16 mouse cellular contexts compared by ENCODE assay signal in the genomic region with DNA sequence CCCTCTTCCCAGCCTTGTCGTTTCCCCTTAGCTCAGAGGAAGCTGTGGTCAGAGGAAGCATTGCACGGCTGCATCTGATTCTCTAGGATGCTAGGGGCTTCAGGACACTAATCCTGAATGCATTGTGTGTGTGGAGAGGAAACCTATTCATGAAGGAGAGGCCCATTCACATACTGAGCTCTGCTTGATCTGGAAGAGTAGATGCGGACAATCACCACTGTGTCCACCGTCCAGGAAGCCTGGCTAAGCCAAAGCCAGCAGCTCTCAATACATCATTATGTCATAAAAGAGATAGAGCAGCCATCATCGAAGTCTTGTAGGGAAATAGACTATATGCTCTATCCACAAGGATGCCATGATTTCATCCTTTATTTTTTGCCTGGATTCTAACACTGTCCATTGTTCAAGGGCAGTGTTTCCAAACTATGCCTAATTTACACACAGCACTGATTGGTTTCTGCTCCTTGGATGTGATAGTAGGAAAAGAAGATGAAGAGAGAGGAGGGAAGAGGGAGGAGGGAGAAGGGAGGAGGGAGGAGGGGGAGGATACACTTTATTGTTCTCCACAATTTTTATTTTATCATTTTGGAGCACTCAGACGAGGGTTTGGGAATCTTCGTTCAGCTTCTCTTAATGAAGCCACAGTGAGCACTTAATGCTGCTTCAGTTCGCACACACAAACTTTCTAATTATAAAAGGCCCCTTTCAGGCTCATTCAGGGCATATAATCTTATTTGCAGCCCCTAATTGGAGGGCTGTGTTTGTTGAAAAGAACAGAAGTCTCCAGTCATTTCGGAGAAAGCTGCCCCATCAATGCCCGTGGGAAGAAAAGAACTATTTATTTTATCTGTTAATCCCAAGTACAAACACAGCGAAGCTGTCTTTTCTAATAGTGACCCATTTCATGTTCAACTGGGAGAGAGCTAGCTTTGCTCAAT.
A peak's percentile ranks its signal among the peaks of the same experiment; 100 is the strongest.
DNase-seq lines count a peak whose midpoint lies in the region; ATAC-seq lines count a peak whose summit lies in the region.
"Had no signal": no experiment of that assay in that cellular context is flagged by ENCODE, and none has a peak within 500 bp of the region (broad histone marks: within the 10 kb centered on the region; RNA-seq: fewer than 3 reads in every experiment).

No protein-coding gene starts in this region.

- H3K27ac ChIP-seq in embryonic facial prominence, embryonic 11.5 days (replicated peaks; ENCODE audit: low read depth, low read length), result no peak overlapping the region
- H3K27ac ChIP-seq in embryonic facial prominence, embryonic 10.5 days (replicated peaks), result no peak overlapping the region
- H3K27ac ChIP-seq in midbrain, embryonic 12.5 days (replicated peaks), result peak overlapping the region; percentile 27; the same call in 1 of the 2 replicates
- H3K27ac ChIP-seq: heart, embryonic 13.5 days; lung, embryonic 15.5 days; stomach, postnatal 0 days had no signal

- H3K4me1 ChIP-seq in embryonic facial prominence, embryonic 11.5 days (ENCODE audit: control insufficient read depth, insufficient read depth, low read length), result no peaks in the 10 kb centered on the region
- 0 out of 2 replicates have a peak, but pooled peaks cover 3% of the 10 kb centered on the region for H3K4me1 ChIP-seq in embryonic facial prominence, embryonic 10.5 days
- peaks cover 15% of the 10 kb centered on the region for H3K4me1 ChIP-seq in midbrain, embryonic 12.5 days
- H3K4me1 ChIP-seq: heart, embryonic 13.5 days; lung, embryonic 15.5 days had no signal

- ATAC-seq in embryonic facial prominence, embryonic 11.5 days (replicated peaks; ENCODE audit: insufficient number of reproducible peaks, low FRiP score, low TSS enrichment, low read depth), result no peak
- ATAC-seq in midbrain, embryonic 12.5 days (ENCODE audit: low FRiP score, low read depth), result peak; percentile 70
- no peak for ATAC-seq in activated CD4-positive, CD25-positive, alpha-beta regulatory T cell, adult 4 months
- ATAC-seq: intestine, postnatal 0 days had no signal

- H3K36me3 ChIP-seq in embryonic facial prominence, embryonic 11.5 days (replicated peaks; ENCODE audit: control insufficient read depth, insufficient read depth, low read depth, low read length), result no peaks in the 10 kb centered on the region
- H3K36me3 ChIP-seq in embryonic facial prominence, embryonic 10.5 days (replicated peaks), result no peaks in the 10 kb centered on the region
- H3K36me3 ChIP-seq in midbrain, embryonic 12.5 days, result no peaks in the 10 kb centered on the region
- H3K36me3 ChIP-seq: heart, embryonic 13.5 days; lung, embryonic 15.5 days had no signal

- no peak overlapping the region for H3K4me3 ChIP-seq in embryonic facial prominence, embryonic 11.5 days (ENCODE audit: low read depth, low read length)
- H3K4me3 ChIP-seq in embryonic facial prominence, embryonic 10.5 days, result no peak overlapping the region
- H3K4me3 ChIP-seq in midbrain, embryonic 12.5 days, result no peak overlapping the region
- H3K4me3 ChIP-seq: heart, embryonic 13.5 days; lung, embryonic 15.5 days; megakaryocyte, embryonic 14.5 days had no signal

- DNase-seq in embryonic facial prominence, embryonic 11.5 days (ENCODE audit: low spot score), result peak; percentile 15
- DNase-seq in embryonic facial prominence, embryonic 10.5 days (ENCODE audit: low spot score), result no peak
- peak; percentile 31 to 41 for DNase-seq in right cerebral cortex, postnatal 10 days (ENCODE audit: low spot score in 2 of 2)
- no peak for DNase-seq in right cerebral cortex, postnatal 14 days
- peak; percentile 94 for DNase-seq in retina, postnatal 1 day
- DNase-seq in cerebellum, adult 11 months, result no peak
- DNase-seq: adrenal gland, postnatal 25 days; kidney, postnatal 14 days; thymus, postnatal 25 days had no signal

- 25% methylated on average over 11 of the region's 11 CpGs for WGBS in embryonic facial prominence, embryonic 11.5 days
- 25% methylated on average over 11 of the region's 11 CpGs for WGBS in embryonic facial prominence, embryonic 10.5 days
- 7% methylated on average over 11 of the region's 11 CpGs for WGBS in midbrain, embryonic 12.5 days

- no peaks in the 10 kb centered on the region for H3K9me3 ChIP-seq in embryonic facial prominence, embryonic 11.5 days (replicated peaks; ENCODE audit: control insufficient read depth, low read length)
- no peaks in the 10 kb centered on the region for H3K9me3 ChIP-seq in embryonic facial prominence, embryonic 10.5 days
- H3K9me3 ChIP-seq in midbrain, embryonic 12.5 days, result no peaks in the 10 kb centered on the region; the same call in 1 of the 2 replicates
- H3K9me3 ChIP-seq: heart, embryonic 13.5 days; lung, embryonic 15.5 days had no signal

- H3K27me3 ChIP-seq in embryonic facial prominence, embryonic 11.5 days (ENCODE audit: control insufficient read depth, insufficient read depth, low read length), result no peaks in the 10 kb centered on the region
- H3K27me3 ChIP-seq in embryonic facial prominence, embryonic 10.5 days (replicated peaks; ENCODE audit: low read depth, poor library complexity, severe bottlenecking), result peaks cover 49% of the 10 kb centered on the region
- peaks cover 80% of the 10 kb centered on the region for H3K27me3 ChIP-seq in midbrain, embryonic 12.5 days
- H3K27me3 ChIP-seq: heart, embryonic 13.5 days; lung, embryonic 15.5 days had no signal

- no peak overlapping the region for H3K4me2 ChIP-seq in embryonic facial prominence, embryonic 11.5 days (ENCODE audit: low read depth, low read length)
- no peak overlapping the region for H3K4me2 ChIP-seq in midbrain, embryonic 12.5 days (replicated peaks)
- H3K4me2 ChIP-seq: heart, embryonic 13.5 days; lung, embryonic 15.5 days had no signal

- no peak overlapping the region for H3K9ac ChIP-seq in embryonic facial prominence, embryonic 11.5 days (replicated peaks; ENCODE audit: low read length)
- H3K9ac ChIP-seq in midbrain, embryonic 12.5 days (replicated peaks), result no peak overlapping the region
- H3K9ac ChIP-seq: heart, embryonic 13.5 days; lung, embryonic 15.5 days had no signal

Comparison
In these comparisons a context has a peak if more than half of its experiments do, and no peak if none do; other contexts are left out.
1. DNase-seq: peak in embryonic facial prominence, embryonic 11.5 days (single experiment), right cerebral cortex, postnatal 10 days (2 of 2) and retina, postnatal 1 day (single experiment); none in embryonic facial prominence, embryonic 10.5 days (single experiment), right cerebral cortex, postnatal 14 days (single experiment) and cerebellum, adult 11 months (single experiment).